26 mouse cellular contexts compared by ENCODE assay signal in genomic region chr15:94687176-94687575, GRCm38 (mm10). TPM values are rescaled to one million over a fixed set of nuclear protein-coding genes. Genes with fewer than 3 reads are reported as not detected.
"Had no signal": no experiment of that assay in that cellular context is flagged by ENCODE, and none has a peak within 500 bp of the region (broad histone marks: within the 10 kb centered on the region; RNA-seq: fewer than 3 reads in every experiment).

No protein-coding gene starts in this region.

- H3K4me1 ChIP-seq: kidney, embryonic 15.5 days; limb, embryonic 12.5 days; limb, embryonic 15.5 days; lung, embryonic 15.5 days; megakaryocyte, embryonic 14.5 days; midbrain, embryonic 10.5 days; midbrain, embryonic 13.5 days; neural tube, embryonic 15.5 days; stomach, embryonic 15.5 days had no signal

- ATAC-seq: liver, postnatal 0 days; midbrain, embryonic 13.5 days; midbrain, embryonic 16.5 days had no signal

- H3K36me3 ChIP-seq: kidney, embryonic 15.5 days; limb, embryonic 12.5 days; limb, embryonic 15.5 days; lung, embryonic 15.5 days; midbrain, embryonic 10.5 days; midbrain, embryonic 13.5 days; neural tube, embryonic 15.5 days; stomach, embryonic 15.5 days had no signal

- H3K9me3 ChIP-seq: kidney, embryonic 15.5 days; limb, embryonic 12.5 days; limb, embryonic 15.5 days; lung, embryonic 15.5 days; megakaryocyte, embryonic 14.5 days; midbrain, embryonic 10.5 days; midbrain, embryonic 13.5 days; neural tube, embryonic 15.5 days; stomach, embryonic 15.5 days had no signal

- DNase-seq: kidney, adult 8-10 months; kidney, postnatal 10 days; kidney, postnatal 36 days; layer of hippocampus, postnatal 36 days; left cerebral cortex, postnatal 4 days; liver, postnatal 0 days; lung, postnatal 10 days; lung, postnatal 36 days; right cerebral cortex, adult 18-20 months; right cerebral cortex, postnatal 14 days; right cerebral cortex, postnatal 4 days; thymus, postnatal 36 days had no signal

- H3K4me3 ChIP-seq: kidney, embryonic 15.5 days; left cerebral cortex, adult 2 months; limb, embryonic 12.5 days; limb, embryonic 15.5 days; lung, embryonic 15.5 days; megakaryocyte, embryonic 14.5 days; midbrain, embryonic 10.5 days; midbrain, embryonic 13.5 days; myocyte; neural tube, embryonic 15.5 days; stomach, embryonic 15.5 days had no signal

- H3K27ac ChIP-seq: kidney, embryonic 15.5 days; left cerebral cortex, adult 2 months; limb, embryonic 12.5 days; limb, embryonic 15.5 days; liver, embryonic 14.5 days; lung, embryonic 15.5 days; midbrain, embryonic 10.5 days; midbrain, embryonic 13.5 days; neural tube, embryonic 15.5 days; stomach, embryonic 15.5 days had no signal

- H3K27me3 ChIP-seq: kidney, embryonic 15.5 days; limb, embryonic 12.5 days; limb, embryonic 15.5 days; lung, embryonic 15.5 days; megakaryocyte, embryonic 14.5 days; midbrain, embryonic 13.5 days; neural tube, embryonic 15.5 days; stomach, embryonic 15.5 days had no signal

- H3K9ac ChIP-seq: kidney, embryonic 15.5 days; limb, embryonic 12.5 days; limb, embryonic 15.5 days; liver, embryonic 14.5 days; liver, postnatal 0 days; lung, embryonic 15.5 days; midbrain, embryonic 13.5 days; neural tube, embryonic 15.5 days; stomach, embryonic 15.5 days had no signal

- H3K4me2 ChIP-seq: kidney, embryonic 15.5 days; limb, embryonic 12.5 days; limb, embryonic 15.5 days; liver, embryonic 11.5 days; lung, embryonic 15.5 days; midbrain, embryonic 13.5 days; neural tube, embryonic 15.5 days; stomach, embryonic 15.5 days had no signal

RNA-seq across cellular contexts. Expression of gene Tmem117, which starts 58.1 kb away (rescaled TPM):
- polyA plus RNA-seq: liver, embryonic 14.5 days; liver, postnatal 0 days had no signal
